Mouse (Mus musculus) retina, postnatal 7 days (tissue): Measurements from ENCODE around the gene Tlr9.

Experiments
- DNase-seq: peaks from one replicate; pipeline ENCODE4 v3.0.0-alpha.2; 2012; ENCODE audit warnings: low read depth, low spot score

Tlr9 gene

GRCm38 (mm10) chr9:106203990-106204851 lies 18.2 kb upstream of the Tlr9 start:
- no peak for DNase-seq

DNA sequence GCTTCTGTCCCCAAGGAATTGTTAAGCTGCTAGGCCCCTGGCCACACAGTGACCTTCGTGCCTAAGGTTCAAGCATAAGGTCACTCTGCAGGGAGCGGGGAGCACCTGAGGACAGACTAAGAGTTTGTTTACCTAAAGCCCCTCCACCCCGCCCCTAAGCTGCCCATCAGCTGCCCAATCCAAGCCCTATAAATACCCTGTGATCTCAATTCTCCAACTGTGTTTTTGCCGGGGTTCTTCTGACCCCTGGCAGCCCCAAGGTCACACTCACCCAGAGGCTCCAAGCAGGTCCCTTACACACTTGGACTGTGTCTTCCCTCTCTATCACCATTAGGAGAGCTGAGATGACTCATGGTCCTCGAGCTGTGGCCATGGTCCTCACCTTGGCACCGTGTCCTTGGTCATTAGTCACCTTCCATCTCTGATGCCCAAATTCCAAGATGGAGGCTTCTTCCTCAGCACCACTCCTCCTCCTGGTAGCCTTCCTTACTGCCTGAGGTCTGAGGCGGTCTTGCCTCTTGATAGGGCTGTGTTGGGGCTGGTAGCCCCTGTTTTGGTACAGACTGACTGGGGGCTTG lies 16.6 kb upstream of the Tlr9 start:
- no peak for DNase-seq

DNA sequence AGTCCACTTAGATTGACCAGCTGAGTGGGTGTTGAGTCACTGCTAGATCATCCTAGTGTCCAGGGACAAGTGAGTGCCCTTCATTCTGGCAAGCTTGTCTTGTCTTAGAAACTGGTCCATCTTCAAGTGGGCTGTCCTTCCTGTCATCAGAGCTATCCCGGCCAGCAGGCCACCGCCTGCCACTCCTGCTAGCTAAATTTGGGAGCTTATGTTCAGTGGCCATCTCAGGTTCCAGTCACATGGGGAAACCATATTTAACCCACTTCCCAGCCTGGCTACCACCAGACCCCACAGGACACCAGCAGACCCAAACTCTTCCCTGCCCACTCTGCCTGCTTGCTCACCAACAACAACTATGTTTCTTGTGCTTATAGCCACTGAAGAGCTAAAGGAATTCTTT lies 15.9 kb upstream of the Tlr9 start:
- no peak for DNase-seq

DNA sequence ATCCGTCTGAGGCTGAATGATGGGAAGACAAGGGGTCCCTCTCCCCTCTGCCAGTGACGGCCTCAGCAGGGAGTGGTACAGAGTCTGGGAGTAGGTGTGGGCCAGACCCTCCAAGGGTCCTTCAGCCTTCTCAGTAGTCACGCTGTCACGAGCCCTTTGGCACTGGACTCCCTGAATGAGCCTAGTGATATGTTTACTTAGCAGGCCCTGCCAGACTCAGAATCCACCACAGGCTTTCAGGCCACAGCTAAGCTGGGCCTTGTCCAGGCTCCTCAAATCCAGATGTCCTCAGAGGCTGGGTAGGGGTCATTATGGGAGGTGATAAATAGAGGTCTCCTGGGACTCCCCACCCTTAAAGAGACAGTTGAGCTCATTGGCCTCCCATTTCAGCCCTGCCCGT lies 14.2 kb upstream of the Tlr9 start:
- DNase-seq, result no peak

DNA sequence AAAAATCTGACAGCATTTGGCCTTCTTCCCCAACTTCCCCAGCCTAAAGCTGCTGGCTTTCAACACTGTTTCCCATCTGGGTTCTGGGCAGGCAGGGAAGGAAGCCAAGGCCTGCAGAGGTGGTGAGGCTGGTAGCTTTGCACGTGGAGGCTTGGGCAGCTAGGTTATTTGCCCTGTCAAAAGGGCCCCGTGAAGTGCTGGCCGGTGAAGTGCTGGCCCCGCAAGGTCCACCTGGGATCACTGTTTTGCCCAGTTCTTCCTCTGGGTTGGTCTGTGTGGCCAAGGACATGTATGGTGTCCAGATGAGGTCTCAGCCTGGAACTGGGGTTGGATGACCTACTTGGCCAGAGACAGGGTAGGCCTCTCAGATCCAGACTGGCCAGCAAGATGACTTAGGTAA lies 12.4 kb upstream of the Tlr9 start:
- no peak for DNase-seq

GRCm38 (mm10) chr9:106210853-106211609 lies 11.4 kb upstream of the Tlr9 start:
- DNase-seq, result no peak

GRCm38 (mm10) chr9:106211680-106212593 lies 10.5 kb upstream of the Tlr9 start:
- peak; percentile 87 for DNase-seq

DNA sequence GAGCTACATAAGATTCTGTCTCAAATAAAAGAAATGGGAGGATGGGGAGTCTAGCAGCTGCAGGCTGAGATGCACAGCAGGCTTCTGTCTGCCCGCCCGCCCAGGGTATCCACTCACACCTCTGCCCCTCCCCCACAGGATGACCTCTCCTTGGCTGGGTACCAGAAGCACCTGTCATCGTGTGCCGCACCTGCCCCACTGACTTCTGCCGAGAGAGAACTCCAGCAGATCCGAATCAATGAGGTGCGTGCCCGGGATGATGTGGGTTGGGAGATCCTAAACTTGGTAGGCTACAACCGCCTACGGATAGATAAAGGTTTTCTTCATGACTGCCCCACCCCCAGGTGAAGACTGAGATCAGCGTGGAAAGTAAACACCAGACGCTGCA lies 9.8 kb upstream of the Tlr9 start:
- DNase-seq, result no peak

DNA sequence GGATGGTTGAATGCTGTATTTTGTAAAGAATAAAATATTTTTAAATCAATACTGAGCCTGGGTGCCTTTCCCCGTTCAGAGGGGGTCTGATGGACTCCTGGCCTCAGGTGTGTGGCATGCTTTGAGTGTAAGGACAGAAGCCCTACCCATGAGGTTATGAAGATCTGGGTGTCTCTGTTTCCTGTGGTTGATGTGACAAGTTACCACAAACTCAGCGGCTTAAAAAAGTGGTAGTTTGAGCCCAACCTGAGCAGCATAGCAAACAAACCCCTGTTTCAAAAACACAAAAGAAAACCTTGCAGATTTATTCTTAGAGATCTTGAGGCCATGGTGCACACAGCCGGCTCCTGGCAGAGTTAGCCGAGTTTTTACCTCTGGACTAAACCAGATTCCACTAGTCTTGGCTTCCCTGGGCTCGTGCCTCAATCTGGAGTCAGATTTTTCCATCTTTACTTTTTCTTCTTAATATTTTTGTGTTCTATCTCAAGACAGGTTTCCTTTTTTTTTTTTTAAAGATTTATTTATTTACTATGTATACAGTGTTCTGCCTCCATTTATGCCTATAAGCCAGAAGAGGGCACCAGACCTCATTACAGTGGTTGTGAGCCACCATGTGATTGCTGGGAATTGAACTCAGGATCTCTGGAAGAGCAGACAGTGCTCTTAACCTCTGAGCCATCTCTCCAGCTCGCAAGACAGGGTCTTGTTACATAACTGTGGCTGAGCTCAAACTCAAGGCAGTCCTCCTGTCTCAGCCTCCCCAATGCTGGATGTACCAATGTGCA lies 6.9 kb upstream of the Tlr9 start:
- DNase-seq, result no peak

- DNase-seq, result no peak
Observed at GRCm38 (mm10) chr9:106216971-106217370, 5.4 kb upstream of the Tlr9 start.

- DNase-seq, result no peak
Observed at GRCm38 (mm10) chr9:106220894-106221523, 1.4 kb upstream of the Tlr9 start.

GRCm38 (mm10) chr9:106222994-106223393 lies 596 bp downstream of the Tlr9 start:
- DNase-seq, result no peak

- DNase-seq, result no peak
Observed at GRCm38 (mm10) chr9:106225469-106226150, 3.2 kb downstream of the Tlr9 start.

DNA sequence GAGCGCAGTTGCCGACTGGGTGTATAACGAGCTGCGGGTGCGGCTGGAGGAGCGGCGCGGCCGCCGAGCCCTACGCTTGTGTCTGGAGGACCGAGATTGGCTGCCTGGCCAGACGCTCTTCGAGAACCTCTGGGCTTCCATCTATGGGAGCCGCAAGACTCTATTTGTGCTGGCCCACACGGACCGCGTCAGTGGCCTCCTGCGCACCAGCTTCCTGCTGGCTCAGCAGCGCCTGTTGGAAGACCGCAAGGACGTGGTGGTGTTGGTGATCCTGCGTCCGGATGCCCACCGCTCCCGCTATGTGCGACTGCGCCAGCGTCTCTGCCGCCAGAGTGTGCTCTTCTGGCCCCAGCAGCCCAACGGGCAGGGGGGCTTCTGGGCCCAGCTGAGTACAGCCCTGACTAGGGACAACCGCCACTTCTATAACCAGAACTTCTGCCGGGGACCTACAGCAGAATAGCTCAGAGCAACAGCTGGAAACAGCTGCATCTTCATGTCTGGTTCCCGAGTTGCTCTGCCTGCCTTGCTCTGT lies 3.8 kb downstream of the Tlr9 start:
- DNase-seq, result no peak

DNA sequence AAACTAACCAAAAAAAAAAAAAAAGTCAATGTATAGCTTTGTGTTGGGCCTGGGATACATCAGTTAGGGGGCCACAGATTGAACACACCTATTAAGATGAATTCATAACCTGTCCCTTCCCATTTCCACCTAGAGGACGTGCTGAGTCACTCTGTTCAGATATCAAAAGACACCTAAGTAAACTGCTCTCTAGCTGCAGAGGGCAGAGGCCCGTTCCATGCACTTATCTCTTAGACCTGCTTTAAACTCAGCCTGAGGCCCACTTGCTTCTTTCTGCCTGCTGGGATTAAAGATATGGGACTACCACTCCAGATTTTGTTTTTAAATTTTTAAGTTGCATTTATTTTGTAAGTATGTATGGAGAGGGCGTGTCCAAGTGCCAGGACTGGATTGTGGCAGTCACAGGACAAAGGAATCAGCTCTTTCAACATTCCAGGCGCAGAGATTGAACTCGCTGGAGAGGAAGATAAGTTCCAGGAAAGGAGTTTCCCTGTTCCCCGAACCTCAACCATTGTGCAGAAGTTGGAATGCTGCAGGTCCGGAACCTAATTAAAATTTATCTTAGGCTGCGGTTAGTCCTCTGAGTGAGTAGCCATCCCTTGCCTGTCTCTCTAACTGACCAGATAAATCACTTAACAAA lies 5.5 kb downstream of the Tlr9 start:
- DNase-seq, result no peak

- DNase-seq, result no peak
Observed at GRCm38 (mm10) chr9:106230051-106230733, 7.8 kb downstream of the Tlr9 start.

- no peak for DNase-seq
Observed at GRCm38 (mm10) chr9:106230734-106231106, 8.3 kb downstream of the Tlr9 start.

GRCm38 (mm10) chr9:106231220-106231619 lies 8.8 kb downstream of the Tlr9 start:
- DNase-seq, result no peak
